Mouse (Mus musculus): ENCODE data around the gene Cfap46. TPM values are rescaled to one million over a fixed set of nuclear protein-coding genes. Genes with fewer than 3 reads are reported as not detected.
A peak's percentile ranks its signal among the peaks of the same experiment; 100 is the strongest.

Cfap46 gene
- polyA plus RNA-seq, 1 experiment: not detected

GRCm38 (mm10) chr7:139615767-139616766 is 67.5 kb downstream of the Cfap46 start:
- no peak overlapping the region for H3K4me3 ChIP-seq (replicated peaks)
- peaks cover 7% of the 10 kb centered on the region; the same call in 1 of the 2 replicates for H3K4me1 ChIP-seq
- H3K27me3 ChIP-seq (replicated peaks): peaks cover 84% of the 10 kb centered on the region
- no peak for TF ChIP-seq FLI1 (IDR thresholded peaks at IDR 0.05; ENCODE audit: low read length)
- no peak for TF ChIP-seq GATA1 (IDR thresholded peaks at IDR 0.05; ENCODE audit: borderline replicate concordance, low read length)
- no peaks in the 10 kb centered on the region for H3K9me3 ChIP-seq
- no peaks in the 10 kb centered on the region for H3K36me3 ChIP-seq (replicated peaks; ENCODE audit: low read length)

- Histone ChIP-seq H3K27me3 (replicated peaks) (peaks cover 74% of the 10 kb centered on the region), H3K4me3 (replicated peaks) (no peak overlapping the region), H3K4me1 (peaks cover 6% of the 10 kb centered on the region), H3K36me3 (replicated peaks; ENCODE audit: low read length) (no peaks in the 10 kb centered on the region), H3K9me3 (no peaks in the 10 kb centered on the region)
- TF ChIP-seq FLI1 (IDR thresholded peaks at IDR 0.05; ENCODE audit: low read length) (no peak), GATA1 (IDR thresholded peaks at IDR 0.05; ENCODE audit: borderline replicate concordance, low read length) (no peak)
Measured at GRCm38 (mm10) chr7:139610328-139610727, 73.3 kb downstream of the Cfap46 start.

GRCm38 (mm10) chr7:139595862-139596261 is 87.8 kb downstream of the Cfap46 start:
- peaks cover 22% of the 10 kb centered on the region for H3K4me1 ChIP-seq
- no peaks in the 10 kb centered on the region for H3K9me3 ChIP-seq
- H3K27me3 ChIP-seq (replicated peaks): peaks cover 85% of the 10 kb centered on the region
- TF ChIP-seq FLI1 (IDR thresholded peaks at IDR 0.05; ENCODE audit: low read length): no peak
- no peak for TF ChIP-seq GATA1 (IDR thresholded peaks at IDR 0.05; ENCODE audit: borderline replicate concordance, low read length)
- H3K36me3 ChIP-seq (replicated peaks; ENCODE audit: low read length): no peaks in the 10 kb centered on the region
- no peak overlapping the region for H3K4me3 ChIP-seq (replicated peaks)

- H3K27me3 ChIP-seq (replicated peaks): peaks cover 79% of the 10 kb centered on the region
- no peak overlapping the region for H3K4me3 ChIP-seq (replicated peaks)
- H3K4me1 ChIP-seq: peaks cover 27% of the 10 kb centered on the region
- H3K9me3 ChIP-seq: no peaks in the 10 kb centered on the region
- no peaks in the 10 kb centered on the region for H3K36me3 ChIP-seq (replicated peaks; ENCODE audit: low read length)
- TF ChIP-seq FLI1 (IDR thresholded peaks at IDR 0.05; ENCODE audit: low read length) (no peak), GATA1 (IDR thresholded peaks at IDR 0.05; ENCODE audit: borderline replicate concordance, low read length) (no peak)
Measured at GRCm38 (mm10) chr7:139595311-139595710, 88.3 kb downstream of the Cfap46 start.

DNA sequence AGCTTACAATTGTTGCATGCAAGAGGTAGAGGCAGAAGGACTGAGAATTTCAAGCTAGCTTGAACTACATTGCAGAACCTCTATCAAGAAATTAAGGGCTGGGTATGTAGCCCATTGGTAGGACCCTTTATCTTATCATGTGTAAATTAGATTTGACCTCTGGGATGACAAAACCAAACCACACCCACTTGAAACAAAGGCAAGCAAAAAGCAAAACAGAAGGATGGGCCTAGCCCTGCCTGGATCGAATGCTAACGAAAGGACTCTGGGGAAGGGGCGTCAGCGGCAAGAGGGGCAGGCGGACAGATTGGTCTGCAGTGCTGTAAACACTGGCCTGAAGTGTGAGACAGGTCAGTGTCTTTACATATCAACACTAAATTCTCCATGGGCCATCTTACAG is 92.3 kb downstream of the Cfap46 start:
- Histone ChIP-seq H3K4me3 (replicated peaks) (no peak overlapping the region), H3K9me3 (no peaks in the 10 kb centered on the region), H3K27me3 (replicated peaks) (peaks cover 87% of the 10 kb centered on the region), H3K4me1 (peaks cover 34% of the 10 kb centered on the region), H3K36me3 (replicated peaks; ENCODE audit: low read length) (no peaks in the 10 kb centered on the region)
- no peak for TF ChIP-seq GATA1 (IDR thresholded peaks at IDR 0.05; ENCODE audit: borderline replicate concordance, low read length)

DNA sequence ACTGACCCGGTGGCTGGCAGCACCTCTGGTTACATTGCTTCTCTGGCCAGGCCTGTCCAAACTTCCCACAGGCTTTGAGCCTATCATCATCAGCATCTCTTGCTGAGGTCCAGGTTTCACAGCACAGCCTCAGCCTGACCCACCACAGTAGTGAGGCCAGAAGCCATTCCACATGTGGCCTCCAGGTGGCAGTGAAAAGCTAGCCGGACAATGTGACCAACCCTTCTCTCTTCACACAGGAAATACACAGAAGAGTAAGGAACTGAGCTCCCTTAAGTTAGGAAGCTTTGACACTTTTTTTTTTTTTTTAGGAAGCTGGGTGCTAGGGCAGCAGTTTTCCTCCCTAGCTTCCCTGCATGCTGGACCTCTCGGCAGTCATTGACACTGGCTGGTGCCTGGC is 93.3 kb downstream of the Cfap46 start:
- no peak for TF ChIP-seq FLI1 (IDR thresholded peaks at IDR 0.05; ENCODE audit: low read length)
- TF ChIP-seq GATA1 (IDR thresholded peaks at IDR 0.05; ENCODE audit: borderline replicate concordance, low read length): no peak
- peaks cover 89% of the 10 kb centered on the region for H3K27me3 ChIP-seq (replicated peaks)

GRCm38 (mm10) chr7:139587919-139588318 is 95.7 kb downstream of the Cfap46 start:
- Histone ChIP-seq H3K9me3 (no peaks in the 10 kb centered on the region), H3K36me3 (replicated peaks; ENCODE audit: low read length) (no peaks in the 10 kb centered on the region), H3K4me1 (peaks cover 51% of the 10 kb centered on the region), H3K27me3 (replicated peaks) (peaks cover 89% of the 10 kb centered on the region), H3K4me3 (replicated peaks) (no peak overlapping the region)
- TF ChIP-seq FLI1 (IDR thresholded peaks at IDR 0.05; ENCODE audit: low read length) (no peak), GATA1 (IDR thresholded peaks at IDR 0.05; ENCODE audit: borderline replicate concordance, low read length) (no peak)

More for the DNA sequence above, 93.3 kb downstream of the Cfap46 start:
- Histone ChIP-seq H3K4me1 (peaks cover 34% of the 10 kb centered on the region), H3K4me3 (replicated peaks) (no peak overlapping the region), H3K9me3 (no peaks in the 10 kb centered on the region), H3K36me3 (replicated peaks; ENCODE audit: low read length) (no peaks in the 10 kb centered on the region)

DNA sequence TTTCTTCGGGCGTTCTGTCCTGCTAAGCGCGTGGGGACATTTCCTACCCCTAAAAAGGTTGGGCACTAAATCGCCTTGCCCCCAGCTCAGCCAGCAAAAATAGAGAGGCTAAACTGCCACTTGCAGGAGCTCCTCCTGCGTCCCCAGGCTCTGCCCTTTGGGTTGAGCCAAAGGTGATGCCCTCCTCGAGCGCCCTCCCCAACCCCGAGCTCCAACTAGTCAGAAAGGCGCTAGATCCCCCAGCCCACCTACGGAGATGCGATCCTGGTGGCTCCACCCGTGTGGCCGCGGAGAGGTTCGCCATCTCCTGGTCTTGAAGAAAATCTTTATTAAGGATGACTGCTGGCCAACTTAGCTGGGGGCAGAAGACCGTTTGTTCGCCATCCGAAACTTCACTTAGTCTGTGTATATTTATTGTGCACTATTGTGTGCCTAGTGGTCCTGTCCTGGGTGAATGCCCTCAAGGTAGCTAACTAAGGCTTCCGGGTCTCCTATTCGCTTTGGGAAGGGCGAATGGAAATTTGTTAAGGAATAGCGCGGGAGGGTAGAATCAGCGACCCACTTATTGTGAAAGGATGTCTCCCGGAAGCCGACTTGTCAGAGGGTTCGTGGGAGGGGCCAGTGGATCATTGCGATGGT is 98.3 kb downstream of the Cfap46 start:
- peaks cover 7% of the 10 kb centered on the region for H3K36me3 ChIP-seq (replicated peaks; ENCODE audit: low read length)
- peaks cover 3% of the 10 kb centered on the region for H3K9me3 ChIP-seq
- peak overlapping the region; percentile 88 for H3K4me3 ChIP-seq (replicated peaks)
- no peak for TF ChIP-seq FLI1 (IDR thresholded peaks at IDR 0.05; ENCODE audit: low read length)
- no peak for TF ChIP-seq GATA1 (IDR thresholded peaks at IDR 0.05; ENCODE audit: borderline replicate concordance, low read length)
- H3K27me3 ChIP-seq (replicated peaks): peaks cover 99% of the 10 kb centered on the region
- H3K4me1 ChIP-seq: peaks cover 70% of the 10 kb centered on the region

DNA sequence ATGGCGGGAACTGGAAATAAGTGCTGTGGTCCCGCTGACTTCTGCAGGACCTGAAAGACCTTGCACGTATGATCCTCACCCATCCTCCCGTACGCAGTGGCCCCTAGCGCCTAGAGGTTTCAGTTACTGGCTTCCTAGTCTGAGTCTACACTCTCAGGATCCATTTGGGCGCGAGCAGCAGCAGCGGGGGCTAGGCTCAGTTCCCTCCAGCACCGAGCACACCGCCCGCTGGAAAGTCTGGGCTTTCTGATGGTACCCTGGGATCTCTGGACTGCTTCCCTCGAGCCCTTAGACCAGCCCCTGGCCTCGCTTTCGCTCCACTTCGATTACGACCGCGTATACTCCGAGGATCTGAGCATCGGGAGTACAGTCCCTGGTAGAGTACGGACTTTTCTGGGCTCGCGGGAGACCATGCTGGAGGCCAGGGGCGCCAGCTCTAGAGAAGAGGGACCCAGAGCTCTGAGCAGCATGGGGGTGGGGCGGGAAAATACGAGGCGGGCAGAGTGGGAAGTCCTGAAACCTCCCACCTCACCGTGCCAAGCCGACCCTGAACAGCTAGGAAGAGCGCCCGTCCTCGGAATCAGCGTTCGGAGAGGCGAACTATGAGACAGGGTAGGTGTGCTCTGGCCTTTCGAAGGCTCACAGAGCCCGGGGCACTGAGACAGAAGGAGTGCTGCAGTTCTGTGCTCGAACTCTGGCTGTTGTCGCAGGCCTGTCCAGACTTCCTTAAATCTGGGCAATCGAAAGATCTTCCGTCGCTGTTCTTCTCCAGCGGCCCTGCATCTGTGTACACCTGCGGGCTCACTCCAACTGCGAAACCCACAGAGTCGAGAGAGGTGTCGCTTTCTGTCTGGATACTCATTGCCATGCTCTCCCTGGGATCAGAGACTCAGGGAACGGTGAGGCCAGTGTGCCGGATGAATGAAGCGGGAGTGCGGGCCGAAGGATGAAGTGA is 99.1 kb downstream of the Cfap46 start:
- H3K36me3 ChIP-seq (replicated peaks; ENCODE audit: low read length): peaks cover 15% of the 10 kb centered on the region
- H3K27me3 ChIP-seq (replicated peaks): peaks cover 96% of the 10 kb centered on the region
- peaks cover 3% of the 10 kb centered on the region for H3K9me3 ChIP-seq
- TF ChIP-seq GATA1 (IDR thresholded peaks at IDR 0.05; ENCODE audit: borderline replicate concordance, low read length) (no peak), FLI1 (IDR thresholded peaks at IDR 0.05; ENCODE audit: low read length) (no peak)
- peaks cover 66% of the 10 kb centered on the region for H3K4me1 ChIP-seq
- H3K4me3 ChIP-seq (replicated peaks): peak overlapping the region; percentile 88

All from megakaryocyte, embryonic 14.5 days (primary cell).